Mouse (Mus musculus): ENCODE data around the gene Far2.

The Far2 gene

DNA sequence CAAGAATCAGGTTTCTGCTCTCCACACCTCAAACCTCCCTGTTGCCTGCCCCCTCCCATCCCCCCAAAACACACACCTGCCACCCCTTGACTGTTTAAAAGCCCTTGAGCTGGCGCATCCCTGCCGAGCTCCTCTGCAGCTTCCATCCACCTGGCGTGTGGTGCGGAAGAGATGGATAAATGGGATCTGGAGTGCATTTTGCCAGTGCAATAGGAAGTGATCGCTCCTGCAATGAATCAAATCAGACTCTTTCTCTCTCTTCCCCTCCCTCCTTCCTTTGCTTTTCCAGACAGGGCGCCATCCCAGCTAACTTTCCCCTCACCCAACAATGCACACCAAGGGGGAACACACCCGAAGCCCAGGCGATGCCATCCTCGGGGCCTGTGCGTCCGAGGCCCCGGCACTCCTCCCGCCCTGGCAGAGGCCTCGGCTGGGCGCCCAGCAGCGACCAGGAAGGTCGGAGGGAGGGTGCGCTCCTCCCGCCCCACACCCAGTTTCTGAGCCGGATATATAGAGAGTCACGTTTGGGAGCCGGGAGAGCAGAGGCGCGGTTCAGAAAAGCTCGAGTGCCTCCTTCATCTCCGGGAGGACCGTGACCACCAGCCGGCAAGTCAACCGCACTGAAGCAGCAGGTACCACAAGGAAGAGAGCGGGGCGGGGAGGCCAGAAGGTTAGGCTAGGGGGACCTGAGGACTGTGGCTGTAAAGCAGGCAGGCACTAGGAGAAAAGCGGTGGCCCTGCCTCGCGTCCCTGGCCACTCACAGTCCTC, at the start of gene Far2:
Gene Far2 (plus strand): TSS at position 379 of the 769 bp plus-strand sequence.
- DNase-seq = no peak

DNA sequence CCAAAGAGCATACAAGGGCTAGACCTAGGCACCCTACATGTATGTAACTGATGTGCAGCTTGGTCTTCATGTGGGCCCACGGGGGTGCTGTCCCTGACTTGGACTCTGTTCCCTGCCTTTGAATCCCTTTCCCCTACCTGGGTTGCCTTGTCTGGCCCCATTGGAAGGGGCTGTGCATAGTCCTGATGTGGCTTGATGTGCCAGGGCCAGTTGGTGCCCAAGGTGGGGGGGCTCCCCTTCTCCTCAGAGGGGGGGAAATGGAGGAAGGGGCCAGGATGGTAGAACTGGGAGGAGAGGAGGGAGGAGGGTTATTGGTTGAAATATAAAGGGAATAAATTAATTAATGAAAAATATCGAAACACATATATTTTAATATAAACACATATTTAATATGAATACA, 46.6 kb upstream of the Far2 start:
- no peak for DNase-seq

DNA sequence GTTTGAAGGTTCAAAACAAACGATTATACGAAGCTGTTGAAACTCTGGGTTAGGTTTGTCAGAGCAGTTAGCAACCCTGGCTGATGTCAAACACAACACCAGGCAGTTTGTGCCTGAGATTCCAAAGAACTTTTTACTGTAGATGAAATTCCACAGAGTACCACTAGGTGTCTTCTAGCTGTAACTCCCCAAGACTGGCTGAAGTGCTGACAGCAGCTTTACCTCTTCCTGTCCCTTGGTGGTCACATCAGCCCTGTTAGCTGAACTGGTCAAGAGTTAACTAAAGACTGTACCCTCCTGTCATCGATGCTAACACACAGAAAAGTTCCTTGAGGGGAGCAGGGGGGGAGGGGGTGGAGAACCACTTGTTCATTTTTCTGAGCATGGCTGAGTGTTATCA, 46.0 kb upstream of the Far2 start:
- no peak for DNase-seq

DNA sequence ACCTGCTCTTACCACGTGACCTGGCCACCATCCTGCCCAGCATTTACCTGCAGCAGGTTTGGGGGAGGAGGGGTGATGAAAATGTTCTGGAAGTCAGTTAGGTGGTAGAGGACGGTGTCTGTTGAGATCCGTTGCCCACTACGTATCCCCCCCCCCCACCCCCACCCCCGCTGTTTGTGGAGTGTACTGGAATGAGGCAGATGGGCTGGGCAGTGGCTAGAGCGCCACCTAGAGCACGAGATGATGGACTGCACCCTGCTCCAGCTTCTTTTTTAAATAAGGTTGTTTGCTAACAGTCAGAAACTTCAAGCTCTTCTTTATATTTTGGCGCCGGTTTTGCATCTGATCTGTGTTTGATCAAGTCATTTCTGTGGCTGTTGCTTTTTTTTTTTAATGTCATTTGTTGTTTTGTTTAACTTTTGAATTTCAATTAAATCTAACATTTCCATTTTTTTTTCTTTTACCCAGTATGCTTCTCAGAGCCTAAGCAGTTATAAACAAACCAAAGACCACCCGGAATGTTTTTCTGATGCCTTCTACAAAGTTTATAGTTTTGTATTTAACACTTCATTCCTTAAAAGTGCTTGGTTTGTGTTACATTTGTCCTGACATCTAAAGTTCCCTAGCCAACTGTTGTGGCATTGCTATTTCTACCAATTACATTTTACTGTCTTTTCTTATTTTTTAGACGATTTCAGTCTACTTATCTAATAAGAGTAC, 40.8 kb upstream of the Far2 start:
- no peak for DNase-seq

DNA sequence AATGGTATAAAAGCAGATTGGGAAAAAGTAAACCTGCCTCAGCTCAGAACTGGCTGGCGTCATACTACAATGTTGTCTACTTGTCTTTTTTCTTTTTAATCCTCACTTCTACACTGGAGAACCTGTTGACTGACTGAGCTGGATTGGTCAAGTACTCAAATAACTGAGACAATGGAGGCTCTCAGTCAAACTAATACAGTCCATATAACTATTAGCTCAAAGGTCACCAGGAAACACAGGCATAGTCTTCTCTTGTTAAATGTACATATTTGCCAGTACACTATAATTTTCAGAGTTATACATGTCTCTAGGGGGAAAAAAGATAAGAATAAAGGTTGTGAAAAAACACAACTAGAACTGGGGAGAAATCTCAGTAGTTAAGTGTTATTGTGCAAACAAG, 6.3 kb upstream of the Far2 start:
- no peak for DNase-seq

DNA sequence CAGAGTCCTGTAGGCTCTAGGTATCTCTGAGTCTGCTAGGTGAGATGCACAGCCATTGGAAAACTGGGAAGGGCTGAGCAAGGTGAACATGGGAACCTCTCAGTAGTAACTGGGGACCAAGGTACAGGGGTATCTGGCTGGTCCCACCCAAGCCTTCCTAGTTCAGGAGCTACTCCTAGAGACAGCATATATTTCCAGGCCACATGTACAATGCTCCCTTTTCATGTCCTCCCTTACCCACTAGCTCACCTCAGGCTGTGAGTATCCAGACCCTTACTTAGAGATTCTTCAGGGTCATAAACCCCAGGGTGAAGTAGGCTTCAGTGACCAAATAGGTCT, 560 bp downstream of the Far2 start:
- no peak for DNase-seq

DNA sequence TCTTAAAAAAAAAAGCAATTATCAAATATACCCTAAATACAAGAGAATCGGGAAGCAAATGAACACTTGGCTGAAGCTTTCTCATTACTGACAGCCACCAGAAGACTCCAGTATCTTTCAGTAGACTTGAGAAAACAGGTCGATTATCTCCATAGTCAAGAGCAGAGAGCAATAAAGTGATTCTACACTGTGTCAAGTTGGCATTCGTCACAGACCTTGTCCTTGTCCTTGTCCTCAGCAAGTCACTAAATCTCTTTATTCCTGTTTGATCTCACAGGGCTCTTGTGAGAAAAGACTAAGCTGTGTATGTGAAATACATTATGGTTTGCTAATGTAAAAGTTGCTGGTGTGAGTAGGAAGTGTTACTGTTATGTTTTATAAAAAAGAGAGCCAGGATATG, 16.1 kb downstream of the Far2 start:
- DNase-seq = no peak

DNA sequence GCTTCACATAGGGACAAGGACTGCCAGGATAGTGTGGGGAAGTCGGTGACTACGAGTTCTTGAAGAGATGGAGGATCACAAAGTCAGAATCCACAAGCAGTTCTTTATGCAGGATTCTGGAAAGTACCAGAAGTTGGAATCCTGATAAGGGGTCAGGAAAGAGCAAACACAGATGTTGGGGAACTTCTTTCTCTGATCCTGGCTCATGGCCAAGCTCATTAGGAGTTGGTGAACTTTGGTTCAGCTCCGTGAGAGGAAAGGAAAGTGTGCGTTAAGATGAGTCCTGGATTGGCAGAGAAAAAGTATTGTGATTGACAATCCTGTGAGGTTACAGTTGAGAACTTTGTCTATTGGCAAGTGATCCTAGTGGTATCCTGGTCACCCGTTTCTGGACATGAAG, 19.2 kb downstream of the Far2 start:
- no peak for DNase-seq

DNA sequence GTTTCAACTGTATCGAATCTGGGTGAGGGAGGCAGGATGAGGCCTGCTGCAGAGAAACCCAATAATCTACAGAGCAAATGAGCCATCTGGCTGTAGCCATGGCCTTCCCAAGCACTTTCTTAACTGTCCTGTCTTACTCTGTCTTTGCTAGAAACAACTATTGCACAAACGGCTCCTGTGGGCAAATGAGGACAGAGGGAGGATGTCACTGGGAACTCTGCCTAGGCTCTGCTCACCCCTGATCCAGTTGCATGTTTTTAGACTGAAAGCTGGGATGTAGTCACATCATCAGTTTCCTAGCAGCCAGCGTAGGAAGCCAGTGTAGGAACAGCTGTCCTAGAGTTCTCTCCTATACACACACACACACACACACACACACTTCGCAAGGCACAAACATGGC, 21.7 kb downstream of the Far2 start:
- no peak for DNase-seq

DNA sequence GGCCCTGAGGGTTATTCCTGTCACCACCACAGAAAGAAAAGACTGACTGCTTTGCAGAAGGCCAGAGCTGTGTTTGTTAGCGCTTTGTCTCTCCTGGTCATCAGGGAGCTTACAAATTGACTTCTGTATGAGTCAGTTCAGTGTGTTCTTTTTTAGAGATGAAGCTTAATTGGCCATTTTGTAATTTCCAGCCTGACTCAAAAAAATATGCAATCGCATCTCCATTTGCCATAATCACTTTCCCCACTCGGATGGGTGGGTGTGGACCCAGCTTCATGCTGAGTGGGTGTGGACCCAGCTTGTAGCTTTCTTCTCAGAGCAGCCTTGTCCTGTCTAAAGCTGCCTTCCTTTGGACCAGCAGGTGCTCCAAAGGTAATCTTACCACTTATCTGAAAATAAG, 26.5 kb downstream of the Far2 start:
- DNase-seq = no peak

DNA sequence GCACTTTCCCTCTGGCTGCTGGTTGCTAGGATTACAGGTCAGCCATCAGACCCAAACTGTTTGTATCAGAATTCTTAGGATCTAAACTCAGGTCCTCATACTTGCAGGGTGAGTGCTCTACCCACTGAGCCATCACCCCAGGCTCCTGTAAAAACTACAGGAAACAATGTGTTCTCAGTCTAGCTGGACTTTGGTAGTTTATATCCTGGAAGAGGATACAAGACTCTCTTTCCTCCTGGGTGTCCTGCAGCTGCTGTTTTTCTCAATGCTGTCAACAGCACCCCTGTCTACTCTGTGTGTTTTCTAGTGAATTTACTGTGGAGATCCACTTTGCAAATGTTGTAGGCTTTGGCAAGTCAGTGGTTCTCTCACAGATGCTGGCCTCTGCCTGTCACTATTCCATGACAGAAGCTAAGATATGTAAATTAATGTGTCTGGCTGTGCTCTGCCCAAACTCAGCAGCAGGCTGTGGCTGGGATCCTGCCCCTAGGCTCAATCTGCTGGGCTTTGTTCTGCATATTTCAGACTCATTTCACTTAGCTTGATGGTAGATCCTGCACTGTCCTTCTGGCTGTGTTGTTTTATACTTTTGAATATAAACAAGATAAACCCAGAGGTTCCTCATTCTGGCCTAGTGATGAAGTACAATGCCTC, 27.3 kb downstream of the Far2 start:
- no peak for DNase-seq

DNA sequence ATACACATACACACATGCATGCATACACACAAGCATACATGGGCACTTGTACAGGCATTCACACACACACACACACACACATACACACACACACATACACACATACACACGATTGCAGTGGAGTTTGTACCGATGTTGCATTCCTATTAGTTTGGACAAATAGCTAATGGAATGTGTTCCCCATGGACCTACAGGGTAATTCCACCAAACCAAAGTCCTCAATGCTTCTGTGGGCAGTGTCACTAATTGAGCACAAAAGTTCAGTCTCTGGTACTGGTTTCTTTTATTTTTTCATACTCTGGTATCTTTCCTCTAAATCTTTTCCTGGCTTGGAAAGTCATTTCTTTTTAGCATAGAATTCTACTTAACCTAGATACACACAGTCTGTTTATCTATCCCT, 36.8 kb downstream of the Far2 start:
- DNase-seq = no peak

DNA sequence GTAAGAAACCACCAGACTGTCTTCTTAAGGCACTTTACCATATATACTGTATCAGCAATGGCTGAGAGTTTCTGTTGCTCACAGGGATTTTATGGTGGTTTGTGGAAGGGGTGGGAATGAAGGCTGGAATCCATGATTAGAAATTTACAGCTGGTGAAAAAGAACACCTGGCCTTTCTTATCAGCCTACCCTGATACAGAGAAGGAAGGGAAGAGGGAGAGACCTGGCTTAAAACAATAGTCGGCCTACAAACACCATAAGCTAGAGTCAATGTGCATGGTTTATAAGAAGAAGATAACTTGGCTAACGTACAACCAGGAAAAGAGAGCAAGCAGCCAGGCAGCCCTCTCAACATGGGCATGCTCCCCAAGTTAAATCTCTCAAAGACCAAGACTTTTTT, 37.3 kb downstream of the Far2 start:
- no peak for DNase-seq

DNA sequence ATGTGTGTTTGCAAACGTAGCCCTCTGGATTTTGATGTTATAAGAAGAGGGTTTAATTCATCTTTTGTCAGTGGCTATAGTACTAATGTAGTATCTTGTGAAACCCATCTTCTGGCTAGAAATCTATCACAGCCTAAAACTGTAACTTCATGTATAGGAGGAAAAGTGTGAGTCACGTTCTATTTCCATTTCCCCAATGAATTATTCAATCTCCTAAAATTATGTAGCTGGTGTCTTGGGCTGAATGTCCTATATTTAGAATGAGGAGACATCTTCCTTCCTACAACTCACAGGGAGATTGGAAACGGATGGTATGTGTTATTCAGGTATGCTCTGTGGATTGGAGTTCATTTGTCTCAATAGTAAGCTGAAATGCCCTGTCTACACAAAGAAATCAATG, 50.0 kb downstream of the Far2 start:
- no peak for DNase-seq

DNA sequence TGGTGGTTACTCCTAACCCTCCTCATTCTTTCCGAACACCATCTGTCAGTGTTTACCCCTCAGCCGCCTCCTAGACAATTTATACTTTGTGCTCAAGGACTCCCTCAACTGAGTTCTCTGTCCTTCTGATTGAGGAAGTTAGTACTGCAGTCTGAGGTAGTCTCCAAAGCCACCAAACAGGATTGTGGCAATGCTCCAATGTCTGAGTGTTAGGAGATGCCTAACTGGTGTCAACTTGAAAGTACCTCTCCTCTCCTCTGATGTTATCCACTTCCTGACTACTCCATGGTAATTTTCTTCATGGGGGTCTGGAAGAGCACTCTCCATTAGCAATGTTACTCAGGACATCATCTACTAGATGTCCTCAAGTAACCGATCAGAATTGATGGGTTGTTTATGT, 54.9 kb downstream of the Far2 start:
- no peak for DNase-seq

DNA sequence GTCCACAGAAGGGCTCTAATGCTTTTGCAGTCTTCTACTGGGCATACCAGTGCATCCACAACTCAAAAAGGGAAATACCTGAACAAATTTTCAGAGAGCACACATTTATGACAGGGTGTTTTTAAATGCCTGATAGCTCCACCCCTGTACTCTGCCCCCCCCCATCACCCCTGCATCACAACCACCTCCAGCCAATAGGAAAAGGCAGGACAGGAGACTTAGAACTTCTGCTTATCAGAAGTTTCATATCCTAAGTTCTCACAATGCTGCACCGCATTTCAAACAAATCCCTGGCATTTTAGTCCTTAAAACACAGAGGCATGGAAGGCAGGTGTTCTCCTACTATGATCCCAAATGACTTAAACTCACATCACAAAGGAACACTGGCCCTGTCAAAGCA, 55.4 kb downstream of the Far2 start:
- DNase-seq = no peak

DNA sequence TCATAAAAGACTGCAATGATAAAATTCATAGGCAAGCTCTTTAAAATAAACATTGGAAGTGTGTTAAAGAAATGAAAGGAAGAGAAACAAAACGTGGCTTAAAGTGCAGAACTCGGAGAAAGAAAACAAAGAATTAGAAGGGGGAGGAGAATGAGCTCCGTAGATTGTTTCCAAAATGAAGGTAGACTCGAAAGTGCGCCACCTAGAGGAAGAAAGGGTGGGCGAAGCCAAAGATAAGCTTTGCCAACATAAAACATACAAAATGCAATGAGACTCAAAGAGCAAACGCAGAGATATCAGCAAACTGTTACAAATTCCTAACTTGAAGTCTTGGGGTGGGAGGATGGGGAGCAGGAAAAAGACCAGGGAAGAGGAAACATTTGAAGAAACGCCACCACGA, 57.2 kb downstream of the Far2 start:
- DNase-seq = no peak

DNA sequence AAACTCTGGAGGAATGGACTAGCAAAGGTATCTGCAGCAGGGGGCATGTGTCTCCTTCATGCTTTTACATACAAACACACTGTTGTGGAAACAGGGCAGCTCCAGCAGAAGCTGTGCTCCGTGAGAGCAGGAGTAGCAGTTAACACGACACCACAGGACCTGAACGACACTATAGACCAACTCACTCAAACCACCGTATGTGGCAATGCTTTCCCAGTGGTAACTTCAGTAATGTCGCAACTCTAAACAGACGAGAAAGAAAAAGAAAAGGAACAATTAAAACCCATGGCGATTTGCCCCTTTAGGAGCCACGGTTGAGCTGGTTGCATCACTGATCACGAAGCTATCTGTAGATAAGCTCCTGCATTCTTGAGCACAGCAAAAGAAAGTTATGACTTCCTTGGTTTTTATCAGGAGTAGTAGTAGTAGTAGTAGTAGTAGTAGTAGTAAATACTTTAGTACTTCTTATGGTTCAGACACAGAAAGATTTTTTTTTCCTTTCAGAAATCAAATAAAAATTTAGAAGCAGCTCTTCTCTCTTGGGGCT, 58.7 kb downstream of the Far2 start:
- DNase-seq = no peak

DNA sequence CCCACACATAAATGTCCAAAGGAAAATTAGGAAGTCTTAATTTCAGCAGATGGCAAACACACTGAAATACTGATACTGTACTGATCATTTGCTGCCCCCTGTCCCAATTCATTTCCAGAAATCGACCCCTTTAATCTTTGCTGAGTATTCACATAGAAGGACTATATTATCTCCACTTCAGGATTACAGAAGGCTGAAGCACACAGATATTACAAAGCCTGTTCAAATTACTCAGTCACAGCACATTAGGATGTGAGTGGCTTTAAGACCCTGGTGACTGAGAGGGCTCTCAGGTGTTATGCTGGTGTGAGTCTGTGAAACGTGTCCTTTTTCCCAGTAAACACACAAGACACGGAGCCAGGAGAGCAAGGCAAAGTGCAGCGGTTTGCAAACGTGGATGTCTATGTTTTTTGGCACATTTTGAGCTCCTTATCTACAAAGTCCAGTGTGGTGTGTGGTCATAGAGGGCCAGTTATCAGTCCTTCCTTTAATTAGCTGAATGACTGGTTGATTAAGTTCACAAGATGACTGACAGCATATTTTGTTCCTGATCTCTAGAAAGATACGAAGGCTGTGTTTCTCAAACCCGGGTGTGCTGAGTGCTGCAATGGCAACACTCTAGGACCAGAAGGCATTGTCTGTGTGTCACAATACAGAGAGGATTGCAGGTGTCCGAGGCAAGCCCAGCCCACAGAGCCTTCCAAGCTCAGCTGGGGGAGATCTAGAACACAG, 61.8 kb downstream of the Far2 start:
- DNase-seq = no peak

DNA sequence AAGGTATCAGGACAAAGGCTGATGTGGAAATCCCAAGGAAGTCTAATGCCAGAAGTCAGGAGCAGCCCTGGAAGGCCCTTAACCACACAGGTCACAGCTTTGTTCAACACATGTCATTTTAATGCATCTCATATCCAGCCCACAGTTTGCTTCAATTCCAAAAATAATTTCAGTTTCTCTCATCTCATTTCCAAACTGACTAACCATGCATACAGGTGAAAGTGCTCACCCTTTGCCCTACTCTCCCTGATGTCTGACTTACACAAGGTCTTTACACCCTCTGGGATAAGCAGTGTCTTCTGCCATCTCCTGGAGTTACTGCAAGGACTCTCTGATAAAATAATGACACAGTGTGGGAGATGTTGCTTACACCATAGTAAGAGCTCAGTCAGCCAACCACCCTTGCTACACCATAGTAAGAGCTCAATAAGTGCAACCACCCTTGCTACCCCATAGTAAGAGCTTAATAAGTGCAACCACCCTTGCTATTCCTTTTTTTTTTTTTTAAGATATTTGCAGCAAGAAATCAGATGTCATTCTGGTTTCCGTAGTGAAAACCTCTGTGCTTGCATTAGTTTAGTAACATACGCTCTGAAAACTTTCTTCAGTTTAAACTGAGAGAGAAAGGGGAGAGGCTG, 64.1 kb downstream of the Far2 start:
- DNase-seq = no peak

DNA sequence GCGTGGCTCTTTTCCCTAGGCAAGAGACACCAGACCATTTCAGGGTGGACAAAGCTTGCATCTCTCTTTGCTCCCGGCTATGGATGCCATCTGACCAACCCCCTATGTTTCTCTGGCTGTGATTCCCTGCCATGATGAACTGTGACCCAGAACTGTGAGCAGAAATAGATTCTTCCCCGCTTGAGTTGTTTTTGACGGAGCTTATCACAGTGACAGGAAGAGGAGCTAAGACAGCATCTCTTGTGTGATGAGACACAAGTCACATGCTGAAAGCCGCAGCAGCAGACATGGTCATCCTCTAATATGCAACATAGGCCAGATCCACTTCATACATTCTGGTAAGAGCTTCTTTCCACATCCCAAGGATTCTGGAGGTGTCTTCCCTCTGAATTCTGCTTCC, 69.3 kb downstream of the Far2 start:
- DNase-seq = no peak

DNA sequence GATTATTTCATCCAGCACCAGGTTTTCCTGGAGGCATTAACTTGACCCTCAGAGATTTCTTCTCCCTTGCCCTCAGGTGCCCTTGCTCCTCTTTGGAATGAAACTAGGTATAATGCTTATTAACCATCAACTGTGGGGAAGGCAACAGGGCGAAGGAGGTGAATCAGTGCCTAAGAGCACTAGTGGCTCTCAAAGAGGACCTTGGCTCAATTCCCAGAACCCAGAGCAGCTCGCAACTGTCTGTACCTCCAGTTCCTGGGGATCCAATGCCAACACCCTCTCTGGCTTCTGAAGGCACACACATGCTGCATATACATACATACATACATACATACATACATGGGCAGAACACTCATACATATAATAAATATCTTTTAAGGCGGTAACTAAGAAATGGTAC, 69.8 kb downstream of the Far2 start:
- DNase-seq = no peak

DNA sequence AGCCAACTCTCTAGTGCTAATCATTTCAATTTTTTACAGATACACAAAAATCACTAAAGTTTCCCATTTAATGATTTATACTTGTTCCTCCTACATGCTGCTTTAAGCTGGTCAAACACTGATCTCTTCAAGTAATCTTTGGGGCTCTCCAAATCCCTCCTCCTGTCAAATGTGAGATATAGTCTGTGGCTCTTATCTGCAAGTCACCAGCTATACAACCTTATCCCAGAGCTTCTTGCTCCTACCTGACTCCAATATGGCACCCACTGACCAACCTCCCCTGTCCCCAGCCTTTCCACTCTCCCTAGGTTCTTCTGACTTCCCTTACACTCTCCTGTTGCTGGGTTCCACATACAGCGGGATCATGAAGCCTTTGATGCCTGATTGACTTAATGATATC, 70.6 kb downstream of the Far2 start:
- no peak for DNase-seq

Measured in lung, adult 18-20 months (tissue).